Mouse (Mus musculus) layer of hippocampus, adult 9-10 months (tissue): ENCODE measurements around the gene Slc7a8.

ENCODE experiments used
- DNase-seq: peaks from one replicate; pipeline ENCODE4 v3.0.0; 2022; ENCODE audit warnings: low spot score

Gene Slc7a8

DNA sequence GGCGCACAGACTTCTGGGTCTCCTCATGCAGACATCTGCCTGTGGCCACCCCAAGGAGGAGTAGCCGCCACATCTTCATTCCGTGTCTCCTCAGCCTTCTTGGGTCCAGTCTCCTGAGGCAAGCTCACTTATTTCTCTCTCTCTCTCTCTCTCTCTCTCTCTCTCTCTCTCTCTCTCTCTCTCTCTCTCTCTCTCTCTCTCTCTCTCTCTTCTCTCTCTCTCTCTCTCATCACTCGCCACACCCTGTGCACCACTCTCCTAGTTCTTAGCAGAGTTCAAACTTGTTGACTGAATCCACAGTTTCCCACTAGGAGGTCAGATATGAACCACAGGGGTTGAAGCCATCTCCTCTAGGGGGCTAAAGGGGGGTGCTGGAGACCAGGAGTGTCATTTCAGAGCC, 83.0 kb downstream of the Slc7a8 start, which contains the start of gene Gm29776:
Gene Gm29776, minus strand, starts transcription at position 101 of the 400 bp plus-strand sequence.
- no peak for DNase-seq

DNA sequence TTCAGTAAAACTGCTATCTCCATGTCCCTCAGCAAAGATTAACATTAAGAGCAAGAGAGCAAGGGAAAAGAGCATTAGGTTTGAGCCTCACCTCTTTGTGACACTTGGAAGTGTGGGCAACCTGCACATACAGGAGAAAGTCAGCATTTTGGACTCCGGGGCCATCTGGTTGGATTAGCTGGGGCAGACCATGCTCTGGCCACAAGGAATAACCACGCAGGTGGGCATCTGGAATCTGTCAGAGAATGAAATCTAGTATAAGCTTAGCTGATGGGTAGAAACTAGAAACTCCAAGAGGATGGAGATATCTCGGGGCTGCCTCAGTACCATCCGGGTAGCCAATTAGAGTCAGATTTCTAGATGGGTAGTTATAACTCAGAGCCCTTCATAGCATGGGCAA, 85.0 kb downstream of the Slc7a8 start:
- no peak for DNase-seq

DNA sequence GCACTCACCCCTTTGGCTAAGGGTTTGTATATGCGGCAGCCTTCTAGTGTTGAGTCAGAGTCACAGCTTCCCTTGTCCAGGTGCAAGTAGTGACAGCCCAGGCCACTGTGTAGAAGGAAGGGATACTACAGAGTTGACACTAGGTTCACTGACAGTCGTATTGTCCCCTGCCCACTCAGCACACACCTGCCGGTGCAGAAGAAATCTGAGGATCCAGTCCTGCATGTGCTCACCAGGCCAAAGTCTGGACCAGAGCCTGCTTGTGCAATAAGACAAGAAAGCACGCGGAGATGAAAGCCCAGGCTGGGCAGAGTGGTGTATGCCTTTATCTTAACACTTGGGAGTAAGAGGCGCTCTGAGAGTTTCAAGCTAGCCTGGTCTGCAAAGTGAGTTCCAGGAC, 86.7 kb downstream of the Slc7a8 start:
- DNase-seq, result no peak

DNA sequence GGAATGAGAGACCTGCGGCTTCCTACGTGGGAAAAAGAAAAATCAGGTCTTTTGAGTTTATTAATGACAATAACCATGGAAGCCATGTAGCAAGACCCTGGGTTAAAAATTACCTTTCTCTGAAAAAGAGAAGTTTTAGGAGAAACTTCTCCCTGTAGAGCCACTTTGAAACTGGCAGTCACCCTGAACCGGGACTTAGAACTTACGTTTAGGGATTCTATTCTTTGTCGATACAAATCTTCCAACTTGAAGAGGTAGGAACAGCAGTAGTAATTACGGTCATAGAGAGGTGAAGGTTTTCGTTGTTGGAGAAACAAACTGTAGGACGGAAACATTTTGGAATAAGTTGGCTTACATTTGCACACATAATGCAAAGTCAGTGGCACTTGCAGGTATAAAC, 94.5 kb downstream of the Slc7a8 start:
- no peak for DNase-seq

DNA sequence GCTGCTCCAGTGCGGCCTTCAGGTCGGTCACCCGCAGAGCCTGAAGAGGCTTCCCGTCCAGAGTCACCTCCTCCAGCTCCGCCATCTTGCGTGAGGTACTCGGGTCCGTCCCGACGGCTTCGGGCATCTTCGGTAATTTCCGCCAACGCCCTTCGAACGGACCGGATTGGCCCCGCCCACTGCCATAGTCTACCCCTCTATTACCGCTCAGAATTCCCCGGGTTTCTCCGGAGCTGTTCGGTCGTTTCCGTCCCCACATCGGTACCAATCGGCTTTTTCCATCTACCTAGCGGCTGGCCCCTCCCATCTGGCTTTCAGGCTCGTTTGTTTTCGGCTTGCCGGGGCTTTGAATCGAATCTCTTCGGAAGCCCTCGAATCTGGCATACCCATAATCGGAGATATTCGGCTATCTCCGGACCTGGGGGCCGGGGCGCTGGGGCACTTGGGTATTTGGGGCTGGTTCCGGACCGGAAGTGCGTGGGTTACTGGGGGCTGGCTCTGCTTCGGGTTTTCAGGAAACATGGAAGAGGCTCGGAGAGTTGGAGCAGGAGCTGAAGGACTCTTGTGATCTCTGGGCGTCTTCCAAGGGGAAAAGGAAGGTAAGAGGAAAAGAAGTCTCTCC, 95.1 kb downstream of the Slc7a8 start, which contains the start of gene Acin1:
Gene Acin1, minus strand, starts transcription at position 410 of the 622 bp plus-strand sequence.
- peak; percentile 100 for DNase-seq

DNA sequence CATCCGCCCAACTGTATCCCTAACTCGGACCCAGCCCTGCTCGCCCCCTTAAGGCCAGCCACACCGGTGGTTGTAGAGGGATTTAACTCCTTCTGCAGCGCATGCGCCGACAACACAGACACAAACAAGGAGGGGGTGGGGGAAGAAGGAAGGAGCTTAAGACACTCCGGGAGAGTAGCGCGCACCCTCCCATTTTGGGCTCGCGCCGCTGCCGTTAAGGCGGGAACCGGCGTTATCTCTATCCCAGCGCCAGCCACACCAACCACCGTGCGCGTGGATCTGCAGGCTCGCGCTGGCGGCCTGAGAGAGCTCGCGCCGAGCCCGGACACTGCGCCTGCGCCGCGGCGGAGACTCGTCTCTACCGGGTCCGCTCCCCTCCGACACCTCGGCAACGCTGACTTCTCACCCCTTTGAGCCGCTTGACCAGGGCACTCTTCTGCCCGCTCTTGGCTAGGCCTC, 95.7 kb downstream of the Slc7a8 start, which contains the start of gene 1700123O20Rik:
Gene 1700123O20Rik, plus strand, starts transcription at position 154 of the 459 bp plus-strand sequence.
- DNase-seq, result no peak

DNA sequence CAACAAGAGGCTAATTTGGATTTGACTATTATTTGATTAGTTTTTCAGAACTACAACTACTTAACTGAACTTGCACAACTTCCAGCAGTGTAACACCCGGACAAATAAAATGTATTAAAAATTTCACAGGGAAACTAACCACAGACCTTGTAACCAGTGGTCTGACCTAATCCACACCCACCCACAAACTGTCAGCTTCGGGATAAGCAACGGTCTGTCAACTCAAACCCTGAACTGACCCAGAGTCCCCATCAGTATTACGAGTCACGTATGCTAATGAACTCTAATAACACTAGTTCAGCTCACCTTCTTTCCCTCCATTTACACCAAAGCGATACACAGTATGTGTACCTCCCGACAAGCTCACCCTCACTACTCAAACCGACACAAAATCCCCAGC, 96.3 kb downstream of the Slc7a8 start:
- no peak for DNase-seq

DNA sequence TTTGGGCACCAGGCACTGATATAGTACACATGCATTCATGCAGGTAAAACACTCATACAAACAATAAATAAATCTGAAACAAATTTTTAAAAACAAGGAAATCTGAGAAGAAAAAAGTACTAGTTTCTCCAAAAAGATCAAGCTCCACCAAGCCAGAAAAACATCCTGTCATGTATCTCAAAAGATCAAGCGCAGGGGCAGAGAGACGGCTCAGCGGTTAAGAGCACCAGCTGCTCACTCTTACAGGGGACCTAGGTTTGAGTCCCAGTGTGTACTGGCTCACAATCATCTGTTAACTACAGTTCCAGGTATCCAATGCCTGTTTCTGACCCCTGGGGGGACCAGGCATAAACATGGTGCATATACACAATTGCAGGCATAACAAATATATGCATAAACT, 99.3 kb downstream of the Slc7a8 start:
- no peak for DNase-seq

DNA sequence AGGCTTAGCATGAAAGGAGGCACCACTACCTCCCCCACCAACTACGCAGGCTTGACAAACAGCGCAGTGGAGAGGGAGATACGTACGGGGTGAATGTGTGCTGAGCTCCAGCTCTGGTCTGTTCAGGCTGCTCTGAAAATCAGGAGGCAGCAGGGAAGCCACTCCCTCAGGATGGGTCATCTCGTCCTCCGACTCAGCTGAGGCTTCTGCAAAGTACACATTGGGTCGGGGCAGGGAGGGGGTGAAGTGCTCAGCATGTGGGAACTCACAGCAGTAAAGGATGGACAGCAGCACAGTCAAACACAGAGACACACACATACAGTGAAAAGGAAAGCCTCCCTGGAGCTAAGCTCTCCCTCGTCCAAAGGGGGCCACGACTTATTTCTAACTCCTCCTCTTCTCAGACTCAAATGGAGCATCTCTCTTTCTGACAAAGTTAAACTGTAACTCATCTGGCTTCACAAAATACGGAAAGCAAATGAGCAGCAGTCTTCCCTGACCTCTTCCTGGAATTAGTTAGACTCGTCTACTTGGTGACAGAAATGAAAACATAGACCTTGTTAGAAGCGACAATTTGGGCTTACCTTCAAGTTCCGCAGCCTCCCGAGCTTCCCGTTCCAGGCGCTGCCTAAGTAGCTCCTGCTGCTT, 103.0 kb downstream of the Slc7a8 start:
- DNase-seq, result no peak

DNA sequence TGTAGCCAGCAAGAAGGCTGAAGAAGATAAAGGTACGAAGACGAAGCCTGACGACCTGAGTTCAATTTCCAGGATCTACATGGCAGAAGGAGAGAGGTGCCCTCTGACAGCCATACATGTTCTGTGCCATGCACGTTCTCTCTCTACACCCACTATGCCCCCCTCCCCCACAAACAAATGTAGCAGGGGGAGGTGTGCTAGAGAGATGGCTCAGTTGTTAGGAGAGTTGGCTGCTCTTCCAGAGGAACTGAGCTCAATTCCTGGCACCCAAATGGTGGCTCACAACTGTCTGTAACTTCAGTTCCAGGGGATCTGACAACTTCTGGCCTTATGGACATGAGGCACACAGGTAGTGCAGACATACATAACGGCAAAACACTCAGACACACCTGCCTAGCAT, 105.5 kb downstream of the Slc7a8 start:
- no peak for DNase-seq

DNA sequence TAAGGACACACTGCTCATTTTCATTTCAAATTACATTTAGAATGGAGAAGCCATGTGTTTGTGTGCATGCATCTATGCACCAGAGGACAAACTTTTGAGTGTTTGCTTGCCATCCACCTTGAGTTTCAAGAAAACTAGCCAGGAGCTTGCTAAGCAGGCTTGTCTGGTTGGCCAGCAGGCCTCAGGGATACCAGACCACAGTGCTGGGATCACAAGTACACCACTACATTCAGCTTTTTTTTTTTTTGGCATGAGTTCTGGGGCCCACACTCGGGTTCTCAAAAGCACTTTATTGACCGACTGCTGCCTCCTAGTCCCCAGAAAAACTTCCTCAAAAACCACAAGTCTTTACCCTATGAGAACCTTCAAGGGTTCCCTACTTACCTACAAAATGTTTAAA, 107.4 kb downstream of the Slc7a8 start:
- DNase-seq, result no peak
